Mouse (Mus musculus) heart, adult 2 months (tissue): ENCODE measurements around the gene Tmem60. TPM values are rescaled to one million over a fixed set of nuclear protein-coding genes. Genes with fewer than 3 reads are reported as not detected.

Experiments
- DNase-seq, 2 experiments: peaks; one replicate each; pipeline ENCODE4 v3.0.0; 2021
- H3K27ac ChIP-seq: fragments of 200-600 bp; 2 replicates; pipeline ENCODE4 v1.8.1; 2022
- H3K27me3 ChIP-seq: fragments of 200-500 bp; 2 replicates; pipeline ENCODE4 v1.6.1; 2012; ENCODE audit warnings: mild to moderate bottlenecking, low read length, inconsistent platforms, mixed read lengths; ENCODE audit not compliant: control insufficient read depth, insufficient read depth
- H3K36me3 ChIP-seq: fragments of 200-500 bp; 2 replicates; pipeline ENCODE4 v1.6.1; 2012; ENCODE audit warnings: low read length, inconsistent platforms; ENCODE audit not compliant: control insufficient read depth, insufficient read depth
- H3K4me1 ChIP-seq: fragments of 200-500 bp; 2 replicates; pipeline ENCODE4 v1.6.1; 2011; ENCODE audit warnings: low read length; ENCODE audit not compliant: control insufficient read depth, insufficient read depth
- H3K4me3 ChIP-seq: fragments of 200-600 bp; 2 replicates; pipeline ENCODE4 v1.8.1; 2022
- H3K79me2 ChIP-seq: fragments of 200-500 bp; replicated peaks from 2 replicates; pipeline ENCODE4 v1.6.1; 2012; ENCODE audit warnings: mild to moderate bottlenecking, inconsistent platforms, low read length, moderate library complexity, mixed read lengths; ENCODE audit not compliant: control insufficient read depth, insufficient read depth
- H3K9ac ChIP-seq: fragments of 200-500 bp; 2 replicates; pipeline ENCODE4 v1.6.1; 2012; ENCODE audit warnings: low read depth, mild to moderate bottlenecking, control low read depth, inconsistent platforms, low read length, mixed read lengths
- CTCF ChIP-seq: fragments of 200-600 bp; IDR thresholded peaks from 2 replicates; pipeline ENCODE4 v1.8.1; 2022; ENCODE audit warnings: antibody characterized with exemption, mild to moderate bottlenecking, moderate library complexity
- EP300 ChIP-seq: fragments of 200-500 bp; IDR thresholded peaks from 2 replicates; pipeline ENCODE4 v1.6.1; 2011; ENCODE audit warnings: low read depth, low read length, control low read depth; ENCODE audit not compliant: insufficient read depth
- POLR2A ChIP-seq: fragments of 200-500 bp; IDR thresholded peaks from 2 replicates; pipeline ENCODE4 v1.6.1; 2011; ENCODE audit warnings: mild to moderate bottlenecking, low read depth, low read length, control low read depth; ENCODE audit not compliant: insufficient read depth
- WGBS: fragments of 180-500 bp; shearing (Covaris S2); methylation state at CpG from one replicate; pipeline ENCODE4 v1.1.7; 2018; 5-methylcytosine and 5-hydroxymethylcytosine counted together
- intact Hi-C: fragments of 180-260 bp; cut with DNase I; formaldehyde crosslinking; loops from one replicate; pipeline ENCODE4 v1.15.1; 2025
- long read RNA-seq: library from polyadenylated mRNA; stranded (forward); transcript quantifications from one replicate; pipeline ENCODE4 v2.0.0, GENCODE M21; 2021
- polyA plus RNA-seq: library from polyadenylated mRNA; depleted of rRNA; stranded (reverse); fragments of >200 nt; gene quantifications from 2 replicates; pipeline ENCODE4 v1.2.3, GENCODE M21; 2012; rRNA removed
- total RNA-seq, 2 experiments: library from RNA; stranded (reverse); gene quantifications; 2 replicates each; pipeline ENCODE4 v1.2.3; 2021

Tmem60 gene
- total RNA-seq (10 to 100 TPM; 20.9 to 28.3 TPM), polyA plus RNA-seq (23.3 and 31.7 TPM in 2 replicates)
- long read RNA-seq, transcript Tmem60-201 (2 exons, 1,147 nt): major isoform, 15 of 18 reads
- long read RNA-seq, partial matches to known transcripts: 1 of 18 reads
- long read RNA-seq, other reads (novel, unspliced or antisense): 1 of 18 reads

DNA sequence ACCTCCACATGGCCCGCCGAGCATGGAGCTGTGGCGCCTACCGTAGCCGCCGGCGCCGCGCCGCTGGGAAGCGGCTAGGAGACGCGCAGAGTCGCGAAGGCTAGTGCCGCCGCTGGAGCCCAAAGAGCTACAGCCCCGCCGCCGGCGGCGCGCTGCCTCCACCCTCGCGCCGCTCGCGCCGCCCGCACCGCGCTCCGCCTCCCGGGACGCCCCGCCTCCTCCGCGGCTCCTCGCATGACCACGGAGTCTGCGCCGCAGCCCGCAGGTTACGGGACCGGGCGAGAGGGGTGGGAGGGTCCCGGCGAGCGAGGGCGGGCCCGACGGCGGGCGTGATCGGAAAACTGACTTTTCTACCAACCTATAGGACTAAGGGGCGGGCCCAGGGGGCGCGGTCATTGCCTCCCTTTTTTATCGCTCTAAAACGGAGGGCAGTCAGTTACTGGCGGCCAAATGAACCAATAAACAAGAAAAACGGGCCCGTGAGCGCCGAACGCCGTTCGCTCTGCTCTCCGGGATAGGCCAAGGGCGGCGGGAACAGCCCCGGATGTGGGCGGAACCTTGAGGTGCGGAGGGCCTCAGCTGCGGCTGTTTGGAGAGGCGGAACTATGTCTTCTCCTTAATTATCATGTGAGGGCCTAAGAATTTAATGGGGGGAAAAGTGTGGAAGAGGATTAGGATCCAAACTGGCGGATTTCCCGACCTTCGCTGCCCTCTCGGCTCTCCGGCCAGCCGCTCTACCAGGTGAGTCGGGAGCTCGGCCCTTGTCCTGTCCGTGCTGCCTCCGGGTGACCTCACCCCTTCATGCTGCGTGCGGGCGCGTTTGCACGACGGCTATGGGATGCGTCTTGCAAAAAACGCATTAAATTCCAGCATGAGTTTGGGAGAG lies at the start of gene Tmem60, which contains the start of gene Phtf2:
Gene Tmem60 (plus strand): TSS at position 277 of the 886 bp plus-strand sequence.
Gene Phtf2 (minus strand): TSS at position 210 of the 886 bp plus-strand sequence.
- Histone ChIP-seq H3K4me1 (peaks cover 1% of the 10 kb centered on the region; the same call in 1 of the 2 replicates), H3K9ac (peak within 1 kb of the TSS; percentile 95), H3K27me3 (no peaks in the 10 kb centered on the region), H3K4me3 (peak within 1 kb of the TSS; percentile 83), H3K36me3 (no peaks in the 10 kb centered on the region), H3K27ac (peak within 1 kb of the TSS; percentile 91), H3K79me2 (no peaks in the 10 kb centered on the region; the same call in 1 of the 2 replicates)
- peak; percentile 99 to 100 for DNase-seq
- TF ChIP-seq EP300 (no peak), CTCF (no peak), POLR2A (peak; percentile 77)
- intact Hi-C loops: loop anchor here (1.0 to 10.0 kb wide), 4 partner anchors 71 to 763 kb away; partner anchors contain the start of genes Armc10, Ccdc146, Fam185a and Fbxl13
- WGBS: under 1% methylated on average over 78 of the region's 94 CpGs

GRCm38 (mm10) chr5:20834399-20834798 lies 47.6 kb upstream of the Tmem60 start:
- Histone ChIP-seq H3K27ac (no peak overlapping the region), H3K27me3 (no peaks in the 10 kb centered on the region), H3K79me2 (no peaks in the 10 kb centered on the region), H3K36me3 (no peaks in the 10 kb centered on the region), H3K4me1 (peaks cover 1% of the 10 kb centered on the region; the same call in 1 of the 2 replicates), H3K4me3 (no peak overlapping the region), H3K9ac (no peak overlapping the region)
- DNase-seq: no peak
- WGBS: 100% methylated on average over 1 of the region's 1 CpGs
- intact Hi-C loops: no loop called here
- TF ChIP-seq CTCF: no peak
- no peak for TF ChIP-seq POLR2A
- TF ChIP-seq EP300: no peak

- intact Hi-C loops: no loop called here
- Histone ChIP-seq H3K36me3 (peaks cover 7% of the 10 kb centered on the region), H3K79me2 (no peaks in the 10 kb centered on the region), H3K9ac (no peak overlapping the region), H3K4me3 (no peak overlapping the region), H3K4me1 (no peaks in the 10 kb centered on the region; the same call in none of the 2 replicates), H3K27me3 (no peaks in the 10 kb centered on the region), H3K27ac (no peak overlapping the region)
- TF ChIP-seq POLR2A (no peak), EP300 (no peak), CTCF (no peak)
- WGBS: 98% methylated on average over 1 of the region's 1 CpGs
- DNase-seq: no peak
These were observed 44.9 kb upstream of the Tmem60 start for GRCm38 (mm10) chr5:20837082-20837481.

GRCm38 (mm10) chr5:20843405-20843804 lies 38.6 kb upstream of the Tmem60 start:
- no peak overlapping the region for H3K9ac ChIP-seq
- no peak for TF ChIP-seq CTCF
- TF ChIP-seq EP300: no peak
- no peak for TF ChIP-seq POLR2A
- H3K27ac ChIP-seq: no peak overlapping the region
- H3K4me1 ChIP-seq: peaks cover 2% of the 10 kb centered on the region
- no peaks in the 10 kb centered on the region for H3K79me2 ChIP-seq
- peaks cover 7% of the 10 kb centered on the region for H3K36me3 ChIP-seq
- no peaks in the 10 kb centered on the region for H3K27me3 ChIP-seq
- intact Hi-C loops: no loop called here
- 85% methylated on average over 2 of the region's 3 CpGs for WGBS
- DNase-seq: no peak
- no peak overlapping the region for H3K4me3 ChIP-seq

DNA sequence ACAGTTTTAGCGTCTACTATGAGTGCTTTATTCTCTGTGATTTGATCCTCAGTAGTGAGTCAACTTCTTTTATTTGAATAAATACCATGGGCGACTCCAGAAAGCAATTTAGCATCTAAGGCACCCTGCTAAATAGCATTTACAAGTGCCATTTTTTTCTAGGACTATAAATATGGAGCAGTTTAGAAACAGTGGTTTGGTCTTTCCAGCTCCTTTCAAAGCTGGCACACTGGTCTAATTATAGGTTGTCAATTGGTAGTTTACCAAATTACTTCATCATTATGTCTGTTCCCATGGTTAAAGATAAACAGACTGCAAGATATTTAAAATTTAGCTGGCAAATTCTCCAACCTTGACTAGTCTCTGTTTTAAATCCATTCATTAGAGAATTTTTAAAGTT lies 38.2 kb upstream of the Tmem60 start:
- DNase-seq: no peak
- H3K36me3 ChIP-seq: peaks cover 7% of the 10 kb centered on the region
- intact Hi-C loops: no loop called here
- WGBS: 78% methylated on average over 2 of the region's 2 CpGs
- H3K4me1 ChIP-seq: peaks cover 2% of the 10 kb centered on the region
- H3K9ac ChIP-seq: no peak overlapping the region
- H3K4me3 ChIP-seq: no peak overlapping the region
- no peak overlapping the region for H3K27ac ChIP-seq
- H3K79me2 ChIP-seq: no peaks in the 10 kb centered on the region
- TF ChIP-seq EP300 (no peak), CTCF (no peak), POLR2A (no peak)
- no peaks in the 10 kb centered on the region for H3K27me3 ChIP-seq
